Comparison of ENCODE assay signal across 11 mouse cellular contexts in genomic region chr6:18601926-18602325, GRCm38 (mm10).
DNase-seq lines count a peak whose midpoint lies in the region; ATAC-seq and TF ChIP-seq lines count a peak whose summit lies in the region.
"Had no signal": no experiment of that assay in that cellular context is flagged by ENCODE, and none has a peak within 500 bp of the region (broad histone marks: within the 10 kb centered on the region; RNA-seq: fewer than 3 reads in every experiment).

No protein-coding gene starts in this region.

- TF ChIP-seq CTCF in left cerebral cortex, adult 2 months (IDR thresholded peaks at IDR 0.05) = no peak

- H3K4me3 ChIP-seq in heart, embryonic 14.5 days (ENCODE audit: control insufficient read depth in 1 of 2, insufficient read depth in 1 of 2, low read depth in 1 of 2, low read length in 2 of 2) = no peak overlapping the region
- no peak overlapping the region for H3K4me3 ChIP-seq in liver, embryonic 11.5 days (ENCODE audit: low read depth, low read length)
- no peak overlapping the region for H3K4me3 ChIP-seq in lung, embryonic 15.5 days
- H3K4me3 ChIP-seq in left cerebral cortex, adult 2 months = no peak overlapping the region

- peak overlapping the region in 1 of 2 experiments; percentile 44; a peak in 1 of 4 replicates for H3K27ac ChIP-seq in heart, embryonic 14.5 days (replicated peaks in 1 of 2; ENCODE audit: control insufficient read depth in 1 of 2, insufficient read depth in 1 of 2, low read depth in 2 of 2, low read length in 2 of 2)
- no peak overlapping the region for H3K27ac ChIP-seq in liver, embryonic 11.5 days (ENCODE audit: low read depth, low read length)
- H3K27ac ChIP-seq in lung, embryonic 15.5 days = no peak overlapping the region
- H3K27ac ChIP-seq in left cerebral cortex, adult 2 months = no peak overlapping the region
- H3K27ac ChIP-seq: liver, embryonic 14.5 days had no signal

- 6% methylated on average over 7 of the region's 7 CpGs for WGBS in heart, embryonic 14.5 days
- WGBS in liver, embryonic 11.5 days = 59% methylated on average over 7 of the region's 7 CpGs
- 6% methylated on average over 7 of the region's 7 CpGs for WGBS in lung, embryonic 15.5 days

- no peaks in the 10 kb centered on the region for H3K36me3 ChIP-seq in heart, embryonic 14.5 days (ENCODE audit: control insufficient read depth, insufficient read depth, low read length)
- no peaks in the 10 kb centered on the region for H3K36me3 ChIP-seq in liver, embryonic 11.5 days (ENCODE audit: control insufficient read depth, insufficient read depth, low read length)
- H3K36me3 ChIP-seq in lung, embryonic 15.5 days = no peaks in the 10 kb centered on the region

- H3K4me1 ChIP-seq in heart, embryonic 14.5 days (ENCODE audit: control insufficient read depth in 2 of 2, insufficient read depth in 2 of 2, low read length in 2 of 2) = peaks cover 2 to 7% of the 10 kb centered on the region in 2 experiments
- H3K4me1 ChIP-seq in liver, embryonic 11.5 days (replicated peaks; ENCODE audit: control insufficient read depth, insufficient read depth, low read length) = no peaks in the 10 kb centered on the region
- H3K4me1 ChIP-seq in lung, embryonic 15.5 days = peaks cover 8% of the 10 kb centered on the region

- H3K9me3 ChIP-seq in heart, embryonic 14.5 days (ENCODE audit: control insufficient read depth, low read length) = no peaks in the 10 kb centered on the region
- H3K9me3 ChIP-seq in liver, embryonic 11.5 days (ENCODE audit: control insufficient read depth, low read length) = no peaks in the 10 kb centered on the region
- no peaks in the 10 kb centered on the region for H3K9me3 ChIP-seq in lung, embryonic 15.5 days

- H3K4me2 ChIP-seq in heart, embryonic 14.5 days (ENCODE audit: low read length) = peak overlapping the region; percentile 48
- H3K4me2 ChIP-seq in liver, embryonic 11.5 days = no peak overlapping the region
- peak overlapping the region; percentile 34 for H3K4me2 ChIP-seq in lung, embryonic 15.5 days

- peak; percentile 59 for ATAC-seq in heart, embryonic 14.5 days (ENCODE audit: insufficient number of reproducible peaks, insufficient read depth, low FRiP score, low read depth)
- no peak for ATAC-seq in liver, embryonic 11.5 days (replicated peaks; ENCODE audit: low FRiP score)
- ATAC-seq in lung, embryonic 15.5 days (ENCODE audit: borderline replicate concordance, extremely low read depth, low FRiP score, low TSS enrichment) = peak; percentile 90

- DNase-seq in heart, adult 9 months (ENCODE audit: low spot score in 2 of 2) = no peak
- peak; percentile 3 for DNase-seq in liver
- no peak for DNase-seq in liver, embryonic 11.5 days (ENCODE audit: low spot score)
- no peak for DNase-seq in layer of hippocampus, postnatal 25 days (ENCODE audit: extremely low spot score in 1 of 2, low spot score in 1 of 2)
- no peak for DNase-seq in left cerebral cortex, adult 2 months (ENCODE audit: extremely low spot score in 1 of 2, low spot score in 2 of 2)
- DNase-seq in left cerebral cortex, postnatal 25 days (ENCODE audit: low spot score in 2 of 2) = no peak
- DNase-seq: cerebellum, postnatal 14 days; gastrocnemius, postnatal 25 days had no signal

- H3K9ac ChIP-seq in heart, embryonic 14.5 days (ENCODE audit: low read length) = no peak overlapping the region
- H3K9ac ChIP-seq in liver, embryonic 11.5 days (ENCODE audit: low read depth, low read length) = no peak overlapping the region
- H3K9ac ChIP-seq in lung, embryonic 15.5 days = no peak overlapping the region
- H3K9ac ChIP-seq: liver, embryonic 14.5 days had no signal

- intact Hi-C loops in left cerebral cortex, adult 2 months (cut with DNase I) = no loop called here
- intact Hi-C loops in left cerebral cortex, postnatal 25 days (cut with DNase I) = no loop called here

- no peaks in the 10 kb centered on the region for H3K27me3 ChIP-seq in heart, embryonic 14.5 days (ENCODE audit: control insufficient read depth, insufficient read depth, low read length)
- no peaks in the 10 kb centered on the region for H3K27me3 ChIP-seq in liver, embryonic 11.5 days (replicated peaks; ENCODE audit: control insufficient read depth, insufficient read depth, low read length)
- no peaks in the 10 kb centered on the region for H3K27me3 ChIP-seq in lung, embryonic 15.5 days
